ENCODE assay signal across 15 mouse cellular contexts in genomic region chr15:31595651-31596050, GRCm38 (mm10).
"Had no signal": no experiment of that assay in that cellular context is flagged by ENCODE, and none has a peak within 500 bp of the region (broad histone marks: within the 10 kb centered on the region; RNA-seq: fewer than 3 reads in every experiment).

No protein-coding gene starts in this region.

- H3K27ac ChIP-seq: hindbrain, embryonic 13.5 days; hindbrain, postnatal 0 days; limb, embryonic 12.5 days; liver, embryonic 13.5 days; midbrain, embryonic 15.5 days; neural tube, embryonic 12.5 days had no signal

- ATAC-seq: hindbrain, postnatal 0 days; liver, postnatal 0 days; midbrain, embryonic 15.5 days had no signal

- H3K27me3 ChIP-seq: hindbrain, embryonic 13.5 days; limb, embryonic 12.5 days; liver, embryonic 13.5 days; midbrain, embryonic 15.5 days; neural tube, embryonic 12.5 days had no signal

- H3K9me3 ChIP-seq: hindbrain, embryonic 13.5 days; limb, embryonic 12.5 days; liver, embryonic 13.5 days; midbrain, embryonic 15.5 days; neural tube, embryonic 12.5 days had no signal

- DNase-seq: kidney, adult 18-20 months; layer of hippocampus, adult 9-11 months; layer of hippocampus, postnatal 36 days; liver; liver, embryonic 13.5 days; liver, postnatal 0 days; lung, postnatal 14 days; spleen, adult 18-20 months; thymus, adult 2 months; thymus, postnatal 25 days had no signal

- H3K9ac ChIP-seq: hindbrain, embryonic 13.5 days; limb, embryonic 12.5 days; liver, embryonic 13.5 days; liver, postnatal 0 days; midbrain, embryonic 15.5 days; neural tube, embryonic 12.5 days had no signal

- H3K4me2 ChIP-seq: hindbrain, embryonic 13.5 days; limb, embryonic 12.5 days; liver, embryonic 13.5 days; midbrain, embryonic 15.5 days; neural tube, embryonic 12.5 days had no signal

- H3K4me3 ChIP-seq: hindbrain, embryonic 13.5 days; limb, embryonic 12.5 days; liver, embryonic 13.5 days; midbrain, embryonic 15.5 days; neural tube, embryonic 12.5 days had no signal
